Mouse (Mus musculus) small intestine, adult 2 months (tissue): ENCODE results near the gene Itih5. TPM values are rescaled to one million over a fixed set of nuclear protein-coding genes. Genes with fewer than 3 reads are reported as not detected.

Source experiments
- H3K27ac ChIP-seq: fragments of 200-500 bp; 2 replicates; pipeline ENCODE4 v1.5.1; 2012; ENCODE audit warnings: low read depth, low read length, control low read depth, inconsistent platforms; ENCODE audit not compliant: insufficient read depth
- H3K27me3 ChIP-seq: fragments of 200-500 bp; 2 replicates; pipeline ENCODE4 v1.6.1; 2012; ENCODE audit warnings: mild to moderate bottlenecking, moderate library complexity, low read length, inconsistent platforms; ENCODE audit not compliant: control insufficient read depth, insufficient read depth
- H3K36me3 ChIP-seq: fragments of 200-500 bp; 2 replicates; pipeline ENCODE4 v1.6.1; 2012; ENCODE audit warnings: mild to moderate bottlenecking, low read length, control low read depth, inconsistent platforms; ENCODE audit not compliant: control insufficient read depth, insufficient read depth
- H3K4me1 ChIP-seq: fragments of 200-500 bp; 2 replicates; pipeline ENCODE4 v1.6.1; 2012; ENCODE audit warnings: low read length, inconsistent platforms, mixed read lengths; ENCODE audit not compliant: control insufficient read depth, insufficient read depth, insufficient read length
- H3K4me3 ChIP-seq: fragments of 200-500 bp; 2 replicates; pipeline ENCODE4 v1.5.1; 2012; ENCODE audit warnings: low read depth, mild to moderate bottlenecking, control low read depth, inconsistent platforms, low read length, moderate library complexity
- CTCF ChIP-seq: fragments of 200-500 bp; IDR thresholded peaks from 2 replicates; pipeline ENCODE4 v1.5.1; 2012; ENCODE audit warnings: low read depth, mild to moderate bottlenecking, control low read depth, inconsistent platforms, low read length, moderate library complexity, mixed read lengths; ENCODE audit not compliant: insufficient replicate concordance, insufficient read length; ENCODE audit errors: extremely low read depth
- POLR2A ChIP-seq: fragments of 200-500 bp; IDR thresholded peaks from 2 replicates; pipeline ENCODE4 v1.6.1; 2012; ENCODE audit warnings: low read depth, mild to moderate bottlenecking, control low read depth, inconsistent platforms, low read length, moderate library complexity
- WGBS: fragments of 180-500 bp; shearing (Covaris S2); methylation state at CpG from one replicate; pipeline ENCODE4 v1.1.7; 2018; 5-methylcytosine and 5-hydroxymethylcytosine counted together
- polyA plus RNA-seq: library from polyadenylated mRNA; depleted of rRNA; stranded (reverse); fragments of >200 nt; gene quantifications from 2 replicates; pipeline ENCODE4 v1.2.3, GENCODE M21; 2012

The Itih5 gene
- polyA plus RNA-seq, 1 experiment = 4.7 TPM

DNA sequence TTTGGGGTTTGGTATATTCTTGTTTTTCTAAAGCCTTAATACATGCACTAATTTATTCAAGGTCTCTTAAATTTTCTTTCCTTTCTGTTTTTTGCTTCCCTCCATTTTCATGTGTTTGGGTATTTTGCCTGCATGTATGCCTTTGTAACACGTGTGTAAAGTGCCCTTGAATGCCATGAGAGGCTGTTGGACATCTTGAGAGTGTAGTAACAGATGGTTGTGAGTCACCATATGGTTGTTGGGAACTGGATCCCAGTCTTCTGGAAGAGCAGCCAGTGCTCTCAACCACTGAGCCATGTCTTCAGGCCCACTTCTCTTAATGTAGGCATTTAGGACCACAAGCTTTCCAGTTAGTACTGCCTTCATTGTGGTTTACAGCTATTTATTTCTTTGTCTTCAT lies 135.5 kb downstream of the Itih5 start:
- no peaks in the 10 kb centered on the region for H3K36me3 ChIP-seq
- H3K27me3 ChIP-seq = no peaks in the 10 kb centered on the region
- 0% methylated on average over 1 of the region's 1 CpGs for WGBS
- H3K27ac ChIP-seq = no peak overlapping the region
- TF ChIP-seq CTCF (no peak), POLR2A (no peak)
- H3K4me3 ChIP-seq = no peak overlapping the region
- no peaks in the 10 kb centered on the region for H3K4me1 ChIP-seq

DNA sequence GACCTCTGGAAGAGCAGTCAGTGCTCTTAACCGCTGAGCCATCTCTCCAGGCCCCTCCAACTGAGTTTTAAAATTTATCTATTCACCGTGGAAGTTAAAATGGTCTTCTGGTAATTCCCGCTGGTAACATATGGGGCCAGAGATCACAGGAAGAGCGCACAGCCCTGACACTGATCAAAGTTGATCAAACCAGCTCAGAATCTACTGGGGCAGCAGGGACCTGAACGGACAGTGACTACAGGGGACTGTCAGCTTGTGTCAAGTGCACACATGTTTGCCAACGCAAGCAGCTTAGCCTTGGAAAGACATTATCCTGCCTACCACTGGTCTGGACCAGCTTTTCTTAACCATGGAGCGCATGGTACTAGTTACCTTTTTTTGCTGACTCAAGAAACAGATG lies 136.7 kb downstream of the Itih5 start:
- Histone ChIP-seq H3K36me3 (no peaks in the 10 kb centered on the region), H3K4me3 (no peak overlapping the region), H3K27me3 (no peaks in the 10 kb centered on the region), H3K4me1 (no peaks in the 10 kb centered on the region), H3K27ac (no peak overlapping the region)
- TF ChIP-seq CTCF (no peak), POLR2A (no peak)
- 77% methylated on average over 7 of the region's 7 CpGs for WGBS

DNA sequence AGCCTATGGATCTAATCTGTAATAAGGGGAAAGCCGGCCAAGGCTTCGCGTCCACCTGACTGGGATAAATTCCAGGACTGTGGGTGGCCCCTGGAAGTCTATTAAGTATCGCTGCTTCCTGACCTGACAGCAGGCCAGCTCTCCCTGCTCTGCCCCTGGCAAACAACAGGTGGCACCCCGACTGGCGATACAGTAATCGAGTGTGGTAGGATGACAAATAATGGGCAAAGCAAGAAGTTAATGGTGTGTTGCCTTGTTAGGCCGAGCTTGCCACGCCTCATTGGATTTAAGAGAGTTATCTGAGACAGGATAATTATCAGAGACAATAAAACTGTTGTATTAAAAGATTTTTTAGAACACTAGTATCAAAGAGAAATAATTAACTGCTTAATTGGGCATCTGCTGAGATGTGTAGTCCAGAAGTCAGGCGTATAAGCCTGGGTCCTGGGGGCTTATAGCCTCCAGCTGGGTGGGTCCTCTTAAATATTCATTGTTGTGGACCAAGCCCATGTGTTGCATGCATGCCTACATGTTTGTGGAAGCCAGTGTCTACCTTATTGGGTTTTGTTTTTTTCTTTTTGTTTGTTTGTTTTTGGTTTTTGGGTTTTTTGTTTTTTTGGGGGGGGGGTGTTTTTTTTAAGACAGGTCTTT lies 140.3 kb downstream of the Itih5 start:
- WGBS = 20% methylated on average over 10 of the region's 10 CpGs
- Histone ChIP-seq H3K4me3 (no peak overlapping the region), H3K36me3 (no peaks in the 10 kb centered on the region), H3K27me3 (0 out of 2 replicates have a peak, but pooled peaks cover 5% of the 10 kb centered on the region), H3K4me1 (no peaks in the 10 kb centered on the region), H3K27ac (no peak overlapping the region)
- TF ChIP-seq POLR2A (no peak), CTCF (no peak)

DNA sequence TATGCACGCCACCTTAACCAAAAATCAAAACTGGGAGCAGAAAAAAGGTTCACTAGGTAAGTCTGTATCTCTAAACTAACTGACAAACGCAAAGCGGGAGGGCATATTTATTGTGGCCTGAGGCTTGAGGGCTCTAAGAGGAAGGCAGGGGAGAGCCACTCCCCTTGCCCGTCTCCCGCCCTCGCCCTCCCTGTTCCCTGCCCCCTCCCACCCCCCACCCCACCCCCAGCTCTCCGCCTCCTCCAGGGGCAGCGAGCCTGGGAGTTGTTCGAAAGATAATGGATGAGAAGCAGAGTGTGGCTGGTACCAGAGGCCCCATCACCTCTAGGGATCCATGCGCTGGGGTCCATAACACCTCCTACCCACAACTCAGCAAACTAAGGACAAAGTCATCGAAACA lies 142.5 kb downstream of the Itih5 start:
- H3K27ac ChIP-seq = no peak overlapping the region
- H3K36me3 ChIP-seq = no peaks in the 10 kb centered on the region
- H3K4me3 ChIP-seq = no peak overlapping the region
- TF ChIP-seq CTCF (no peak), POLR2A (no peak)
- WGBS = 10% methylated on average over 11 of the region's 11 CpGs
- H3K4me1 ChIP-seq = no peaks in the 10 kb centered on the region
- peaks cover 8% of the 10 kb centered on the region; the same call in 1 of the 2 replicates for H3K27me3 ChIP-seq

DNA sequence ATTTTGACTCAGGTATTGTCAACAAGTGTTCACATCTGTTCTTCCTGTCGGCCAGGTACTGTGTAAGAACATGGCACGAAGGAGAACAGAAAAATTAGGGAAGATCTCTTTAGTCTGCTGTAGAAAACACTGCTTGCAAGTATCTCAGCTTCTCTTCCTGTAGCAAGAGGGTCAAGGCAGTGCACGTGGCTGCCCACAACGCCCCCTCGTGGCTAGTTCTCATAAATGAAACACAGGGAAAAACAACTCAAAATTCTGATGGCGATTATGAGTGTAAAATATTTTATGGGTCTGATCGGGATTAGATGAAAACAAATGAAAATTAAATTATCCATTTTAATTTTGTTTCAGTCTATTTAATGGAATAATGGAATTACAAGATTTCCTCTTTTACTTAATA lies 146.9 kb downstream of the Itih5 start:
- TF ChIP-seq CTCF = peak; percentile 21; the same call in 1 of the 2 replicates
- TF ChIP-seq POLR2A = no peak
- H3K27ac ChIP-seq = no peak overlapping the region
- WGBS = 48% methylated on average over 7 of the region's 7 CpGs
- H3K4me3 ChIP-seq = no peak overlapping the region
- H3K36me3 ChIP-seq = no peaks in the 10 kb centered on the region
- H3K4me1 ChIP-seq = no peaks in the 10 kb centered on the region
- H3K27me3 ChIP-seq = peaks cover 10% of the 10 kb centered on the region; the same call in 1 of the 2 replicates

DNA sequence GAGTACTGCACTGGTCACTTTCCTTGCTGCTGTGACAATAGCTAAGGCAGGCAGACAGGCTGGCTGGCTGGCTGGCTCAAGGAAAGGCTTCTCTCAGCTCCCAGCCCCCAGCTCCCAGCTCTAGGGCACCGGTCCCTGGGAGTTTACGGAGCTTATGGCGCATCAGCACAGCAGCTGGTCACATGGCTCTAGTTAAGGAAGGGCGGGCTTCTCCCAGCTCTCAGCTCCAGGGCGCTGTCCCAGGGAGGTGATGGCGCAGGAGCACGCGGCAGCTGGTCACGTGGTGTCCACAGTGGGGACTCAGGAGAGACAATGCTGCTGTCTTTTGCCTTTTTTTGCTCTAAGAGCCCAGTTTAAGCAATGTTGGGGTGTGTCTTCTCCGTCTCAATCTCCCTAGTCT lies 147.4 kb downstream of the Itih5 start:
- no peaks in the 10 kb centered on the region for H3K4me1 ChIP-seq
- no peak overlapping the region for H3K27ac ChIP-seq
- no peaks in the 10 kb centered on the region for H3K36me3 ChIP-seq
- peaks cover 10% of the 10 kb centered on the region; the same call in 1 of the 2 replicates for H3K27me3 ChIP-seq
- WGBS = 43% methylated on average over 10 of the region's 10 CpGs
- no peak overlapping the region for H3K4me3 ChIP-seq
- no peak for TF ChIP-seq CTCF
- TF ChIP-seq POLR2A = no peak

DNA sequence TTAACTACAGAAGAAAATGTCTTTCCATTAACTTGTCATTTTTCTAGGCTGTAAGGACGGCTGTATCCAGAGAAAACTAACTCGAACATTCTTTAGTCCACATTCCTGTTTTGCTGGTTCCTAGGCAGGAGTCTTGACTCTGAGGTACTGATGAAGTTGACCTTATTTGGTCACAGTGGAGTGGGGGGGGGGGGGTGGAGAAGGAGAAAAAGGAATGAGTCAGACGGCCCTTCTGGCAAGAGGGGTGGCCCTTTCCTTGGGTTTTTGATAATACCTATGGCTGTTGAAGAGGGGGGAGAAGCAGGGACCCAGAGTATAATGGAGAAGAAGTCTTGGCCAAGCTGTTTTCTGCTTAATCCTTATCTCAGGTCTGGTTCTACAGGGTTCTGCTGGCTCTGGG lies 148.0 kb downstream of the Itih5 start:
- TF ChIP-seq CTCF (no peak), POLR2A (no peak)
- 26% methylated on average over 3 of the region's 3 CpGs for WGBS
- Histone ChIP-seq H3K36me3 (no peaks in the 10 kb centered on the region), H3K27ac (no peak overlapping the region), H3K4me3 (no peak overlapping the region), H3K4me1 (no peaks in the 10 kb centered on the region), H3K27me3 (peaks cover 5% of the 10 kb centered on the region; the same call in 1 of the 2 replicates)
